Mouse (Mus musculus) ES-E14 (cell line): Measurements from ENCODE around the gene March1.

ENCODE experiments used
- HCFC1 ChIP-seq: IDR thresholded peaks from 2 replicates; pipeline ENCODE4 v1.6.1; 2012; ENCODE audit warnings: low read length, inconsistent platforms, borderline replicate concordance; ENCODE audit not compliant: insufficient read depth
- MAFK ChIP-seq: IDR thresholded peaks from 2 replicates; pipeline ENCODE4 v1.6.1; 2014; ENCODE audit warnings: mild to moderate bottlenecking, low read depth, low read length, inconsistent platforms; ENCODE audit not compliant: insufficient read depth
- ZNF384 ChIP-seq: IDR thresholded peaks from 2 replicates; pipeline ENCODE4 v1.6.1; 2012; ENCODE audit warnings: low read depth, low read length, inconsistent platforms

- TF ChIP-seq ZNF384 (no peak), HCFC1 (no peak), MAFK (no peak)
These were observed 876.8 kb downstream of the March1 start for GRCm38 (mm10) chr8:66494496-66494895.
